Mouse (Mus musculus) midbrain, postnatal 0 days (tissue): ENCODE measurements at regions not wholly inside any gene's neighbourhood (a gene's known extent, or its start where the extent isn't known, plus 50 kb on each side); places are given as distances from the start of the nearest gene placed in this dataset.

Source experiments
- ATAC-seq: fragments of 200-750 bp; cut with Nextera tagmentation; 2 replicates; pipeline ENCODE4 v1.8.0; 2017; ENCODE audit warnings: moderate number of reproducible peaks, mild to moderate bottlenecking, moderate TSS enrichment, moderate library complexity; ENCODE audit not compliant: low FRiP score
- DNase-seq: peaks from one replicate; pipeline ENCODE4 v3.0.0-alpha.2; 2015; ENCODE audit warnings: low spot score
- H3K27ac ChIP-seq: fragments of 300-500 bp; sonication (generic); 2 replicates; pipeline ENCODE4 v1.5.1; 2014; ENCODE audit warnings: low read depth, mild to moderate bottlenecking, low read length, mixed read lengths
- H3K27me3 ChIP-seq: fragments of 300-500 bp; sonication (generic); 2 replicates; pipeline ENCODE4 v1.6.1; 2014; ENCODE audit warnings: low read length, control low read depth, mixed read lengths; ENCODE audit not compliant: insufficient read depth
- H3K36me3 ChIP-seq: fragments of 300-500 bp; sonication (generic); 2 replicates; pipeline ENCODE4 v1.6.1; 2014; ENCODE audit warnings: low read length, control low read depth, mixed read lengths; ENCODE audit not compliant: insufficient read depth
- H3K4me1 ChIP-seq: fragments of 300-500 bp; sonication (generic); 2 replicates; pipeline ENCODE4 v1.6.1; 2014; ENCODE audit warnings: mild to moderate bottlenecking, control low read depth, antibody characterized with exemption, low read length, mixed read lengths; ENCODE audit not compliant: insufficient read depth
- H3K4me2 ChIP-seq: fragments of 300-500 bp; sonication (generic); 2 replicates; pipeline ENCODE4 v1.6.1; 2014; ENCODE audit warnings: low read depth, mild to moderate bottlenecking, low read length, mixed read lengths; ENCODE audit not compliant: poor library complexity, severe bottlenecking
- H3K4me3 ChIP-seq: fragments of 300-500 bp; sonication (generic); 2 replicates; pipeline ENCODE4 v1.5.1; 2014; ENCODE audit warnings: low read depth, mild to moderate bottlenecking, low read length, moderate library complexity
- H3K9ac ChIP-seq: fragments of 300-500 bp; sonication (generic); replicated peaks from 2 replicates; pipeline ENCODE4 v1.6.1; 2014; ENCODE audit warnings: mild to moderate bottlenecking, low read length, moderate library complexity, mixed read lengths; ENCODE audit not compliant: poor library complexity, severe bottlenecking
- H3K9me3 ChIP-seq: fragments of 300-500 bp; sonication (generic); 2 replicates; pipeline ENCODE4 v1.6.1; 2016; ENCODE audit warnings: low read length, control low read depth
- CTCF ChIP-seq: IDR thresholded peaks from 2 replicates; pipeline ENCODE4 v1.5.1; 2016; ENCODE audit warnings: antibody characterized with exemption, mild to moderate bottlenecking
- WGBS: fragments of 180-500 bp; shearing (Covaris S2); extraction: QIAGEN DNeasy Blood & Tissue Kit; methylation state at CpG from one replicate; pipeline ENCODE4 v1.1.7; 2014; 5-methylcytosine and 5-hydroxymethylcytosine counted together

- peak; percentile 64 for DNase-seq
These were observed 87.3 kb downstream of the Gm11146 start for GRCm38 (mm10) chr16:77514606-77515005.

GRCm38 (mm10) chr16:77503556-77503955, 98.3 kb downstream of the Gm11146 start:
- peak overlapping the region; percentile 21 for H3K4me2 ChIP-seq
- no peaks in the 10 kb centered on the region for H3K27me3 ChIP-seq
- no peaks in the 10 kb centered on the region for H3K4me1 ChIP-seq
- H3K9ac ChIP-seq: no peak overlapping the region
- H3K4me3 ChIP-seq: peak overlapping the region; percentile 27
- TF ChIP-seq CTCF: no peak
- H3K27ac ChIP-seq: no peak overlapping the region
- peak; percentile 51 for DNase-seq
- H3K9me3 ChIP-seq: no peaks in the 10 kb centered on the region
- no peak for ATAC-seq
- WGBS: 34% methylated on average over 5 of the region's 5 CpGs
- H3K36me3 ChIP-seq: no peaks in the 10 kb centered on the region

More at GRCm38 (mm10) chr16:77514606-77515005, 87.3 kb downstream of the Gm11146 start:
- Histone ChIP-seq H3K4me2 (no peak overlapping the region), H3K27me3 (no peaks in the 10 kb centered on the region), H3K27ac (no peak overlapping the region), H3K9me3 (no peaks in the 10 kb centered on the region), H3K9ac (no peak overlapping the region), H3K4me1 (no peaks in the 10 kb centered on the region), H3K36me3 (no peaks in the 10 kb centered on the region), H3K4me3 (no peak overlapping the region)
- TF ChIP-seq CTCF: no peak
- no peak for ATAC-seq
- 41% methylated on average over 3 of the region's 3 CpGs for WGBS

- WGBS: 45% methylated on average over 5 of the region's 5 CpGs
These were observed 99.0 kb downstream of the Gm11146 start for GRCm38 (mm10) chr16:77502916-77503315.

GRCm38 (mm10) chr16:77502026-77502425, 99.9 kb downstream of the Gm11146 start:
- Histone ChIP-seq H3K27ac (no peak overlapping the region), H3K4me2 (peak overlapping the region; percentile 37), H3K27me3 (no peaks in the 10 kb centered on the region), H3K4me1 (no peaks in the 10 kb centered on the region), H3K36me3 (no peaks in the 10 kb centered on the region), H3K9ac (0 out of 2 replicates have a peak overlapping the region, but pooled peaks have one; percentile 42), H3K4me3 (peak overlapping the region; percentile 25), H3K9me3 (no peaks in the 10 kb centered on the region)
- ATAC-seq: no peak
- no peak for TF ChIP-seq CTCF
- DNase-seq: peak; percentile 27
- WGBS: 45% methylated on average over 3 of the region's 3 CpGs

More at GRCm38 (mm10) chr16:77502916-77503315, 99.0 kb downstream of the Gm11146 start:
- no peak overlapping the region for H3K9ac ChIP-seq
- H3K4me3 ChIP-seq: peak overlapping the region; percentile 27
- no peak for ATAC-seq
- no peaks in the 10 kb centered on the region for H3K9me3 ChIP-seq
- no peak for DNase-seq
- no peaks in the 10 kb centered on the region for H3K36me3 ChIP-seq
- no peak overlapping the region for H3K27ac ChIP-seq
- no peaks in the 10 kb centered on the region for H3K4me1 ChIP-seq
- H3K4me2 ChIP-seq: peak overlapping the region; percentile 33
- TF ChIP-seq CTCF: no peak
- no peaks in the 10 kb centered on the region for H3K27me3 ChIP-seq

GRCm38 (mm10) chr16:77500981-77501380, 100.9 kb downstream of the Gm11146 start:
- H3K4me2 ChIP-seq: peak overlapping the region; percentile 39
- DNase-seq (peak; percentile 73), ATAC-seq (no peak)
- H3K27me3 ChIP-seq: no peaks in the 10 kb centered on the region
- no peaks in the 10 kb centered on the region for H3K36me3 ChIP-seq
- no peaks in the 10 kb centered on the region for H3K4me1 ChIP-seq
- H3K9ac ChIP-seq: peak overlapping the region; percentile 29; the same call in 1 of the 2 replicates
- H3K27ac ChIP-seq: peak overlapping the region; percentile 49
- 19% methylated on average over 4 of the region's 4 CpGs for WGBS
- H3K4me3 ChIP-seq: peak overlapping the region; percentile 26
- TF ChIP-seq CTCF: no peak
- no peaks in the 10 kb centered on the region for H3K9me3 ChIP-seq

GRCm38 (mm10) chr16:77500413-77500812, 101.5 kb downstream of the Gm11146 start:
- Histone ChIP-seq H3K27me3 (no peaks in the 10 kb centered on the region), H3K4me2 (peak overlapping the region; percentile 39), H3K4me3 (peak overlapping the region; percentile 26), H3K27ac (peak overlapping the region; percentile 49), H3K9ac (peak overlapping the region; percentile 29; the same call in 1 of the 2 replicates), H3K9me3 (no peaks in the 10 kb centered on the region), H3K4me1 (no peaks in the 10 kb centered on the region), H3K36me3 (no peaks in the 10 kb centered on the region)
- ATAC-seq (0 out of 2 replicates have a peak, but pooled peaks have one; percentile 58), DNase-seq (peak; percentile 52)
- WGBS: 23% methylated on average over 6 of the region's 6 CpGs
- no peak for TF ChIP-seq CTCF
